Mouse (Mus musculus) hindbrain, embryonic 11.5 days (tissue): ENCODE data around the gene Zfp558. TPM values are rescaled to one million over a fixed set of nuclear protein-coding genes. Genes with fewer than 3 reads are reported as not detected.

ENCODE experiments used
- polyA plus RNA-seq: library from polyadenylated mRNA; unstranded; fragments of >200 nt; fragmentation: Nextera tagmentation; extraction: Ambion mirVana; gene quantifications from 2 replicates; pipeline ENCODE4 v1.2.1, GENCODE M21; 2014

Gene Zfp558
- polyA plus RNA-seq, 1 experiment from 2014 or later = 14.4 TPM

Other genes starting within 250 kb of the Zfp558 start
- gene Chordc1, start 186.1 kb downstream of the Zfp558 start, polyA plus RNA-seq = 140 and 143 TPM in 2 replicates
- gene Naalad2, start 75.3 kb downstream of the Zfp558 start, polyA plus RNA-seq = 1.4 and 2.0 TPM in 2 replicates
- gene Ubtfl1, start 73.8 kb downstream of the Zfp558 start, polyA plus RNA-seq = not detected in 2 replicates
- gene Mbd3l2, start 47.6 kb downstream of the Zfp558 start, polyA plus RNA-seq = 0.15 TPM in 1 of 2 replicates, not detected in the other
- not detected in 2 replicates for gene Mbd3l1, start 91 bp upstream of the Zfp558 start, polyA plus RNA-seq
- not detected in 2 replicates for gene Muc16, start 196.3 kb upstream of the Zfp558 start, polyA plus RNA-seq